Mouse (Mus musculus): ENCODE results near the gene Cln5.

Gene Cln5

DNA sequence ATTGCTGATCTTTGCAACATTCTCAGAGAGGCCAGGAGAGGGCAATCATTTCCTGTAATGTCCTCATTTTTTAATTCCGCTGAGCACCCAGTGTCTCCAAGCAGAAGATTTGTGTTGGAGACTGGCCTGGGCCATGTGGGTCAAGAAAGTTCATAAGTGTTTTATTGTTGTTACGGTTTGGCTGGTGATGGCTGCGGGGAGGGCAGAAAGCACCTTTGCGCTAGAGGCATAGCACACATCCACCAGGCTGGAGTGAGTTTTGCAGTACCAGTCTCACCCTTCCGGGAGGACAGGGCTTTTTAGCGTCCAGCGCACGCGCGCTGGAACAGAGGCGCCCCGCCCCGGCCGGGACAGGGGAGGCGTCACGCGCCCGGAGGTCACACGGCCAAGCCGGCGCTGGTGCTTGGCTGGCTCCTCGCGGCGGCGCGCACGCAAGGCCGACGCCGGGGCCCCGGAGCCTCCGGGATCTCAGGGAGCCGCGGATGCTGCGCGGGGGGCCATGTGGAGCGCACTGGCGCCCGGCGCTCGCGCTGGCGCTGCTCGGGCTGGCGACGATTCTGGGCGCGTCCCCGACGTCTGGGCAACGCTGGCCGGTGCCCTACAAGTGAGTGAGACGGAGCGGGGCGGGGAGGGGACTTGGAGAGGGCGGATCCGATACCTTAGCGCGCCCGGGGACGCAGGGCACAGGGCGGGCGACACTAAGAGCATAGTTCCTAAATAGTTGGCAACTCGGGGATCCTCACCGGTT, at the start of gene Cln5:
TSS of gene Cln5 (plus strand) at position 353 of the 748 bp plus-strand sequence.
- peak; percentile 89 for DNase-seq (ENCODE audit: low read depth, low spot score)

DNA sequence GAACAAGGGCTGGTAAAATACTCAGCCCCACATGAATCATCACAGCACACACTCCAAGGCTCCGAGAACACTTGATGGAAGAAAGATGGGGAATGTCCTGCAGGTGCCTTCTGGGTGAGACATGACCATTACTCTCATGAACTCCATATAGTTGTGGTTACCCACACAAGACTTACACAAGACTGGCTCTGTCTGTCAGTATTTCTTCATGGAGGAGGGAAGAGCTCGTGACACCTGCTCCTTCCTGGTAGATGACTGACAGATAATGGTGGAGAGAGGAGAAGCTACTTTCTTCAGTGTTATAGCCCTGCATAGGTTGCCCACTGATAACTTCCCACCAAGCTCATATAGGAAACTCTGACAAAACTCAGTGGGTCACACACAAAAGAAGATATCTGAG, 40.8 kb upstream of the Cln5 start:
- no peak for DNase-seq (ENCODE audit: low read depth, low spot score)

DNA sequence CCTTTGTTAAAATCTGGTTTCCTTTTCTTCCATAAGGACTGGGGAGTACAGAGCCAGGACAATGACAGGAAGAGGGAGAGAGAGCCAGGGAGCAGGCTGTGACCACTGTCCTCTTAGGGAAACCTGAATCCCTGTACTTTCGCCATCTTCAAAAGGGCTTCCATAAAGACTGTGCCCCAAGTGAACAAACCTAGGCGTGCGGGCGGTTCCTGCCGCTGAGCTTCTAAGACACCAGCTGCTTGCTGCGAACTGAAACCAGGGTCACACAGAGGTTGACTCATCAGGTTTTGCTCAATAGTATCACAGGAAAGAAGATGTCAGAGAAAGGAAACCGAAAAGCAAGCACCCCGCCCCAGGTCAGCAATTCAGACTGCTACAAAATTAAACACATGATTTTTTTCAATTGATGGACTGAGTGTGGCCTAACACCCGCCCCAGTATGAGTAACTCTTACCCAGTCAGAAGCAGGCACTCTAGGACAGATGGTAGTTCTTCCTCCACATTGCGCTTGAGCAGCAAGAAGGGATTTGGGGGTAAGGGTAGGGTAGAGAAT, 36.7 kb upstream of the Cln5 start:
- no peak for DNase-seq (ENCODE audit: low read depth, low spot score)

DNA sequence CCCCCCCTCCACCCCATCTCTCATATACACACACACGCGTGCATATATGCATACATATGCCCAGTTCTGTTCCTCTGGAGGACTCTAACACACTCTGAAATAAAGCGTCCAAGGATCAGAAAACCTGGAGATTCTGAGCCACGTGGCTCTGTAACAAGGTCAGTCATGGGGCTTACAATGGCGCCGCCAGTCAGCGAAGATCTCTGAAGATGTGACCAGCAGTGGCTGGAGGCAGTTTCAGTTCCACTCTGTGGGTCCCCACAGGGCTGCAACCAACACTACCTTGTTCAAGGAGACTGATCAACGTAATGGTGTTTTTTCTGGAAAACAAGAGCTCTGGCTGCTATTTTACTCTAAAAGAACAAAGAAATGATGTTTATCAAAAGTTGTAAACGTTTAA, 35.9 kb upstream of the Cln5 start:
- no peak for DNase-seq (ENCODE audit: low read depth, low spot score)

DNA sequence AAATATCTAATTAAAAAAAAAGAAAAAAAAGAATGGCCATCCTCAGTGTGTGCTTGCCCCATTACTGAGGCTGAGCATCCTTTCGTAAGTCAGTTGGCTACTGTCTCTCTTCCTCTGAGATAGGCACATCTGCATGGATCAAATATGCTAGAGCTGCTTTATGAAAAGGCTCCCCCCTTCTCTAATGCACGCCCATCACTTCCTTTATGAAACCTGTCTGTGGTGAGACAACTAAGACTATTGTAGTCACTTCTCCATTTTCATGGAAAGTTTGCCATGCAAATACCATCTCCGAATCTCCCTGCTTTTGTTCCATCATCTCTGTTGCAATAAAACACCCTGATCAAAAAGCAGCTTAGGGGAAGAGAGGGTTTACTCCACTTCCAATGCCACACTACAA, 33.0 kb upstream of the Cln5 start:
- DNase-seq (ENCODE audit: low read depth, low spot score) = no peak

DNA sequence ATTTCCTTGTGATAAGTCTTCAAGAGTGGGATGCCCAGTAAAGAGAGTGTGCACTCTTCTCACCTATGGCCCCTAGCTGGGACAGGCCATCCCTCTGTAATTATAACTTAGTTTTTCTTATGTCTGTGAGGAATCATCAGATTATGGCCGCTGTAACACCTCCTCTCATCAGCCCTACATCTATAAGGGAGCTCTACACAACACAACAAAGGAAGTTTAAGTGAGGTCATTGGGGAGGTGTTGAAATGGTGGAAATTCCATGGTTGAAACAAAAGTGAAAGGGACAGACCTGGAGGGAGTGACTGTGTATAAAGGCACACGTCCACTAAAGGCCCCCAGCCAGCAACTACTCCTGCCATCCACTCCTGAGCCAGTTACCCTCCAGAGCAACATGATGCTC, 23.3 kb upstream of the Cln5 start, which contains the start of gene Acod1:
TSS of gene Acod1 (plus strand) at position 301 of the 400 bp plus-strand sequence.
- DNase-seq (ENCODE audit: low read depth, low spot score) = no peak

DNA sequence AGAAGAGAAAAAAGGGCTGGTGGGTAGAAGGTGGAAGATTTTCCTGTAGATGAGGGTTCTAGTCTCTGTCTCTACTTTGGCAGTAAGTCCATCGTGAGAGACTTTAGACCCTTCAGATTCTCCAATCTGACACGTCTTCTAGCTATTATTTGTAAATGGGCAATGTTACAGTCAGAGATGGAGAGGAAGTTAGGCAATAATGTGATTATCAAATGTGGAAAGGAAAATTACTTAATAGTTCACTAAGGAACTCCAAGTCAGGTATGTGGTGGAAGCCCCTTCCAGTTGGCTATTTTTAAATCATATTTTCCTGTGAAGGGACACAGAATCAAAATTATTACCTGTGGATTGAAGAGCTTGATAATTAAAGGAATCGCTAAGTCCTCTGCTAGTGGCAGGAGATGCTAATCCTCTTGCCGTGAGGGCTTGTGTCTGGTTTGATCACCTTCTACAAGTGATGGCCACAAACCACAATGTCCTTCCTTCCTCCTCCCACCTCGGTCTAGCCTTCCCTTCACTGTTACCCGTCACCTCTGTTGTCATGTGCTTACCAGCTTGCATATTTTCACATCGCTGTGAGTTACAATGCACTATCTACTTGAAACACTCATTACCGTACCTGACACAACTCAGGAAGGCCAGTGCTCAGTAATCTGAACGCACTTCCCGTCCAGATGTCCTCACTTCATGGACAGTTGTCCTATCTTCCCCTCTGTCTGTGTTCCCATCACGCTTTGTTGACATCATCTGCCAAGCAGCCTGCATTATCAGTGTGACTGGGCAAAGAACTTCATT, 21.5 kb upstream of the Cln5 start:
- no peak for DNase-seq (ENCODE audit: low read depth, low spot score)

DNA sequence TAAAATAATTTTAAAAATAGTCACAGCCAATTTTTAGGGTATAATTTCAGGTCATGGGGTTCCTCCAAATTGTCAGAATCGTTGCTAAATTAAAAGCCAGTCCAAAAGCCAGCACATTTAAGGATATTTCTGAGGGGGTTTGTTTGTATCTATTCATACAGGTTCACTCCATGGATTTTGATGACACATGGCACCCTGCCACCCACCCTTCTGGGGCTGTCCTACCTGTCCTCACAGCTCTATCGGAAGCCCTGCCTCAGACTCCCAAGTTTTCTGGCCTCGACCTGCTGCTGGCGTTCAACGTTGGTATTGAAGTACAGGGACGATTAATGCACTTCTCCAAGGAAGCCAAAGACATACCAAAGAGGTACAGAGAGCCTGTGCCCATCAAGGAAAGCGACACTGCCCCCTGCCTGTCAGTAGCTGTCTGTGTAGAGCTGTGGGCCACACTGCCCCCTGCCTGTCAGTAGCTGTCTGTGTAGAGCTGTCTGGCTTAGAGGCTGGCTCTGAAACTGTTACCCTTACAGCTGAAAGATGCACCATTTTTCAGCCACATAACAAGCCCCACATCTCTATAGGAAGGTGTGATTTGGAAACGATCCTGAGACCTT, 18.8 kb upstream of the Cln5 start:
- DNase-seq (ENCODE audit: low read depth, low spot score) = peak; percentile 34

GRCm38 (mm10) chr14:103054731-103055130, 15.3 kb upstream of the Cln5 start:
- no peak for DNase-seq (ENCODE audit: low read depth, low spot score)

GRCm38 (mm10) chr14:103056601-103057000, 13.4 kb upstream of the Cln5 start:
- no peak for DNase-seq (ENCODE audit: low read depth, low spot score)

- DNase-seq (ENCODE audit: low read depth, low spot score) = no peak
These were observed 11.0 kb upstream of the Cln5 start for GRCm38 (mm10) chr14:103058998-103059397.

DNA sequence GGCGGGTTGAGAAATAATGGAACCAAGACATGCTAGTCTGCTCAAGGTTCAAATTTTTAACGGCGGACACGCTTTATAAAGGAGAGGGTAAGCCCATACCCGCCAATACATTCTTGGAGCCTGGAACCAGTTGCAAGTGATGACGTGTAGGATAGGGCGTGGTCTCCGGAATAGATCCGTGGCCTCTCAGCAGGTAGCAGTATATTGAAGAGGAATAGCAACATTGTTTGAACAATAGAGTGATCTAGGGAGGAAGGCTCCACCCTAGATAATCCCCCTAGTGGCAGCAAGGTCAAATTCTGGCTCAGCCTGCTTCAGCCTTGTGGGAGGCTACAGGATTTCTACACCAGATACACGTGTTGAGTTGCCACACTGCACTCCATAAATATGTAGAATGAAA, 10.5 kb upstream of the Cln5 start:
- DNase-seq (ENCODE audit: low read depth, low spot score) = no peak

- peak; percentile 62 for DNase-seq (ENCODE audit: low read depth, low spot score)
These were observed 4.5 kb upstream of the Cln5 start for GRCm38 (mm10) chr14:103065294-103066167.

DNA sequence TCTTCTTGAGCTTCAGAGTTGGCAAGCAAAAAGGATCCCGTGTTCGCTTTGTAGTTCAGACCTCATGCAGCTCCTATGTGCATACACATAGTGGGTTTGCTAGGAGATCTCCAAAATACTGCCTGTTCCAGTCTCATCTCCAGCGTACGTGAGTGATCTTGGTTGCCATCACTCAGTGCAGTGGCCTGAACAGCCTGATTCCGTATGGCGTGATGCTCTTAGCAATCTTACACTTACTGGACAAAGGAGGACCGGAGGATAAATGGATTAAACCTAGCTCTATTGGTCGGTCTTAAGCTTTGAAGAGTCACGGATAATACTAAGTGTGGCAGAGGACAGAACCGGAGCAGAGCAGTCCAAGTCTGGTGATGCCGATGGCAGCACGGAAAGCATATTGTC, 552 bp upstream of the Cln5 start:
- DNase-seq (ENCODE audit: low read depth, low spot score) = peak; percentile 66

DNA sequence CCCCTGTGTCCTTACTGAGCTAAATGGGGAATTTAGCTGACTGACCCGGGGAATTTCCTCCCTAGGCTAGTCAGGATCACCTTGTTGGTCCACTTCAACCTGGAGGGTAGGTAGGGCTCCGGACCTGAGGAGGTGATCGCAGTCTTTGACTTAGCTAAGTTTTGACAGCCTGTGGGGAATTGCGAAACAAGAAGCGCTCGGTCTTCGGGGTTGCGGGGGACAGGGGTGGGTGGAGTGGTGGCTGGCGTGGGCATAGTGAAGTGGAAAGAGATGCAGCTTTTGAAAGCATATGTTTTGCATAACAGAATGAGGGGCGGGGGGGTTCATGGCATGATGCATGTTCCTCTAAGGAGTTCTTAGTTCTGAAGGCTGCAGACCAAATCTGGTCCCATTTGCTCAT, 774 bp downstream of the Cln5 start:
- no peak for DNase-seq (ENCODE audit: low read depth, low spot score)

DNA sequence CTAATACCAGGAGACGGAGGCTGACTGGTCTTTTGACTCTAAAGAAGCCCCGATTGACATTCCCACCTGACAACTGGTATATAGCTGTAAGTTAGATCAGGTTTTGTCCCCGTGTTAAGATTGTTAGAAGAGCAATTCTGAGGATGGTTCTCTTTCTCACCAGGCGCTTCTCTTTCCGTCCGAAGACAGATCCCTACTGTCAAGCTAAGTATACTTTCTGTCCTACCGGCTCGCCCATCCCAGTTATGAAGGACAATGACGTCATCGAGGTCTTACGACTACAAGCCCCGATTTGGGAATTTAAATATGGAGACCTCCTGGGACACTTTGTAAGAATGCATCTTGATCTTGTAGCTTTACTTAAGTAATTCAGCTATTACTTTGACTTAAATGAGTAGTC, 1.5 kb downstream of the Cln5 start:
- no peak for DNase-seq (ENCODE audit: low read depth, low spot score)

GRCm38 (mm10) chr14:103072731-103073130, 2.7 kb downstream of the Cln5 start:
- DNase-seq (ENCODE audit: low read depth, low spot score) = no peak

GRCm38 (mm10) chr14:103073825-103074224, 3.8 kb downstream of the Cln5 start:
- no peak for DNase-seq (ENCODE audit: low read depth, low spot score)

GRCm38 (mm10) chr14:103075166-103075565, 5.2 kb downstream of the Cln5 start:
- no peak for DNase-seq (ENCODE audit: low read depth, low spot score)

DNA sequence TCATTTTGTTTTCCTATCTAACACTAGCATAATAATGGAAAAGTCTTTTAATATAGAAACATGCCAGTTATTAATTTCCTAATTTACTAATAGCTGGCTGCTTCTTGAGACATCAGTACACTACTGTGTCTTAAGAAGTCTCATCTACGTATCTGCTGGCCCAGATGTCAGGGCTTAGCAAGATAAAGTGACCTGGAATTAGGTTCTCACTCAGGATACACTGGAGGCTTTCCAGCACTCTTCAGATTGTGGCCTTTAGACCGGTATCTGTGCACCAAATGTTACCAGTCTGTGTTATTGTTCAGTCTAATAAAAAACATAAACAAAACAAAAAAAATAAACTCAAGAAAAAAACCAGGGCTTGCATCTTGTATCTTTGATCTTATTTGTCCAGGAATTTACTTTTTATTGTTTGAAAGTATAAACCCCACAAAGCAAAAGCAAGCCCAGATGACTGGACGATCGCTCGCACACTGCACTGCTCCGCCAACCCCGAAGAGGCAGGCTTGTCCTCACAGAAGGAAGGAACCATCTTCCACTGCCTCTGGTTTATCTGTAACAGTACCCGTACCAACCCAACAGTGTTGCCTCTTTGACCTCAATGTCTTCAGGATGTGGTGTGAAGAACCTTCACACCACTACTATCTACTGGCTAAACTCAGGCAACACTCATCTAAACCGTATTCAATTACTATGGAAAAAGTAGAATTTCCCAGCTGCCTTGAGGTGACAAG, 7.4 kb downstream of the Cln5 start:
- DNase-seq (ENCODE audit: low read depth, low spot score) = no peak

All from retina, adult 2 months (tissue).